Mouse (Mus musculus): Measurements from ENCODE around the gene Zdhhc18.

GRCm38 (mm10) chr4:133627039-133627438 lies 22.9 kb downstream of the Zdhhc18 start:
- TF ChIP-seq GATA1 (IDR thresholded peaks at IDR 0.05; ENCODE audit: borderline replicate concordance, low read length) = no peak
- no peak for TF ChIP-seq FLI1 (IDR thresholded peaks at IDR 0.05; ENCODE audit: low read length)
